Mouse (Mus musculus) lung, embryonic 15.5 days (tissue): ENCODE results near the gene Ccdc17. TPM values are rescaled to one million over a fixed set of nuclear protein-coding genes. Genes with fewer than 3 reads are reported as not detected.

Source experiments
- polyA plus RNA-seq: library from polyadenylated mRNA; unstranded; fragments of >200 nt; fragmentation: Nextera tagmentation; extraction: Ambion mirVana; gene quantifications from 2 replicates; pipeline ENCODE4 v1.2.1, GENCODE M21; 2015

The Ccdc17 gene
- polyA plus RNA-seq, 1 experiment from 2014 or later, result 9.1 TPM

Other genes with a start within 250 kb of the Ccdc17 start
- 14.8 and 16.1 TPM in 2 replicates for gene Mast2, start 132.5 kb upstream of the Ccdc17 start, polyA plus RNA-seq
- 14.1 TPM in 2 replicates for gene Ipp, start 89.1 kb upstream of the Ccdc17 start, polyA plus RNA-seq
- 22.8 and 26.7 TPM in 2 replicates for gene Tmem69, start 40.7 kb upstream of the Ccdc17 start, polyA plus RNA-seq
- 28.9 and 33.0 TPM in 2 replicates for gene Gpbp1l1, start 39.0 kb upstream of the Ccdc17 start, polyA plus RNA-seq
- 125 and 131 TPM in 2 replicates for gene Nasp, start 31.3 kb downstream of the Ccdc17 start, polyA plus RNA-seq
- gene Akr1a1, start 55.0 kb downstream of the Ccdc17 start, polyA plus RNA-seq, result 820 and 831 TPM in 2 replicates
- gene Prdx1, start 88.9 kb downstream of the Ccdc17 start, polyA plus RNA-seq, result 1,493 and 1,538 TPM in 2 replicates
- gene Mmachc, start 111.8 kb downstream of the Ccdc17 start, polyA plus RNA-seq, result 24.7 and 24.9 TPM in 2 replicates
- gene Ccdc163, start 111.9 kb downstream of the Ccdc17 start, polyA plus RNA-seq, result 31.7 and 33.8 TPM in 2 replicates
- 6.7 and 7.6 TPM in 2 replicates for gene Tesk2, start 124.3 kb downstream of the Ccdc17 start, polyA plus RNA-seq
- gene Toe1, start 211.0 kb downstream of the Ccdc17 start, polyA plus RNA-seq, result 36.4 and 37.8 TPM in 2 replicates
- gene Mutyh, start 211.1 kb downstream of the Ccdc17 start, polyA plus RNA-seq, result 17.2 and 18.6 TPM in 2 replicates
- 0.52 and 0.71 TPM in 2 replicates for gene Hpdl, start 225.1 kb downstream of the Ccdc17 start, polyA plus RNA-seq